15 mouse cellular contexts compared by ENCODE assay signal in genomic region chr4:131206886-131207200, GRCm38 (mm10).
DNase-seq lines count a peak whose midpoint lies in the region; ATAC-seq and TF ChIP-seq lines count a peak whose summit lies in the region.
"Had no signal": no experiment of that assay in that cellular context is flagged by ENCODE, and none has a peak within 500 bp of the region (broad histone marks: within the 10 kb centered on the region; RNA-seq: fewer than 3 reads in every experiment).

No protein-coding gene starts in this region.

- no peak overlapping the region for H3K4me2 ChIP-seq in hindbrain, embryonic 13.5 days
- no peak overlapping the region for H3K4me2 ChIP-seq in neural tube, embryonic 13.5 days
- no peak overlapping the region for H3K4me2 ChIP-seq in forebrain, embryonic 14.5 days (ENCODE audit: low read length)
- H3K4me2 ChIP-seq in neural tube, embryonic 15.5 days = no peak overlapping the region
- H3K4me2 ChIP-seq in intestine, postnatal 0 days (replicated peaks; ENCODE audit: low read depth) = no peak overlapping the region
- H3K4me2 ChIP-seq: neural tube, embryonic 12.5 days had no signal

- H3K27ac ChIP-seq in hindbrain, embryonic 13.5 days = peak overlapping the region; percentile 25
- no peak overlapping the region for H3K27ac ChIP-seq in hindbrain, embryonic 10.5 days
- peak overlapping the region; percentile 54; the same call in 1 of the 2 replicates for H3K27ac ChIP-seq in neural tube, embryonic 13.5 days (replicated peaks)
- H3K27ac ChIP-seq in forebrain, embryonic 14.5 days (ENCODE audit: low read depth, low read length) = peak overlapping the region; percentile 87
- H3K27ac ChIP-seq in neural tube, embryonic 15.5 days (replicated peaks) = peak overlapping the region; percentile 37; the same call in 1 of the 2 replicates
- H3K27ac ChIP-seq in intestine, postnatal 0 days (ENCODE audit: low read depth, low read length) = no peak overlapping the region
- H3K27ac ChIP-seq: liver, embryonic 14.5 days; neural tube, embryonic 12.5 days had no signal

- peaks cover 33% of the 10 kb centered on the region for H3K4me1 ChIP-seq in hindbrain, embryonic 13.5 days (replicated peaks)
- H3K4me1 ChIP-seq in hindbrain, embryonic 10.5 days (replicated peaks) = peaks cover 20% of the 10 kb centered on the region; the same call in 1 of the 2 replicates
- H3K4me1 ChIP-seq in neural tube, embryonic 13.5 days (replicated peaks) = peaks cover 40% of the 10 kb centered on the region
- H3K4me1 ChIP-seq in forebrain, embryonic 14.5 days (ENCODE audit: control insufficient read depth, insufficient read depth, low read length) = peaks cover 19% of the 10 kb centered on the region
- peaks cover 21% of the 10 kb centered on the region for H3K4me1 ChIP-seq in neural tube, embryonic 15.5 days
- H3K4me1 ChIP-seq in intestine, postnatal 0 days (replicated peaks; ENCODE audit: control insufficient read depth, insufficient read depth, low read length) = no peaks in the 10 kb centered on the region
- H3K4me1 ChIP-seq: megakaryocyte, embryonic 14.5 days; neural tube, embryonic 12.5 days had no signal

- no peaks in the 10 kb centered on the region for H3K36me3 ChIP-seq in hindbrain, embryonic 13.5 days
- no peaks in the 10 kb centered on the region for H3K36me3 ChIP-seq in hindbrain, embryonic 10.5 days
- H3K36me3 ChIP-seq in neural tube, embryonic 13.5 days = no peaks in the 10 kb centered on the region
- H3K36me3 ChIP-seq in forebrain, embryonic 14.5 days (ENCODE audit: control insufficient read depth, insufficient read depth, low read length) = no peaks in the 10 kb centered on the region
- H3K36me3 ChIP-seq in neural tube, embryonic 15.5 days = no peaks in the 10 kb centered on the region
- H3K36me3 ChIP-seq in intestine, postnatal 0 days (ENCODE audit: control insufficient read depth, insufficient read depth) = no peaks in the 10 kb centered on the region
- H3K36me3 ChIP-seq: neural tube, embryonic 12.5 days had no signal

- WGBS in hindbrain, embryonic 13.5 days = 36% methylated on average over 4 of the region's 4 CpGs
- WGBS in hindbrain, embryonic 10.5 days = 77% methylated on average over 4 of the region's 4 CpGs
- WGBS in neural tube, embryonic 13.5 days = 31% methylated on average over 4 of the region's 4 CpGs
- WGBS in forebrain, embryonic 14.5 days = 22% methylated on average over 4 of the region's 4 CpGs
- WGBS in neural tube, embryonic 15.5 days = 40% methylated on average over 4 of the region's 4 CpGs
- WGBS in intestine, postnatal 0 days = 63% methylated on average over 4 of the region's 4 CpGs

- TF ChIP-seq CTCF in intestine, postnatal 0 days (IDR thresholded peaks at IDR 0.05; ENCODE audit: low read depth) = no peak

- no peak overlapping the region for H3K4me3 ChIP-seq in hindbrain, embryonic 13.5 days
- no peak overlapping the region for H3K4me3 ChIP-seq in hindbrain, embryonic 10.5 days
- no peak overlapping the region for H3K4me3 ChIP-seq in neural tube, embryonic 13.5 days
- no peak overlapping the region for H3K4me3 ChIP-seq in forebrain, embryonic 14.5 days (ENCODE audit: low read depth, low read length)
- H3K4me3 ChIP-seq in neural tube, embryonic 15.5 days (replicated peaks) = no peak overlapping the region
- no peak overlapping the region for H3K4me3 ChIP-seq in intestine, postnatal 0 days (ENCODE audit: low read depth, low read length)
- H3K4me3 ChIP-seq: neural tube, embryonic 12.5 days had no signal

- no peak overlapping the region for H3K9ac ChIP-seq in hindbrain, embryonic 13.5 days
- H3K9ac ChIP-seq in neural tube, embryonic 13.5 days = no peak overlapping the region
- H3K9ac ChIP-seq in forebrain, embryonic 14.5 days (ENCODE audit: low read length) = no peak overlapping the region
- H3K9ac ChIP-seq in neural tube, embryonic 15.5 days (replicated peaks) = no peak overlapping the region
- H3K9ac ChIP-seq in intestine, postnatal 0 days (ENCODE audit: low read depth, low read length) = no peak overlapping the region
- H3K9ac ChIP-seq: liver, embryonic 14.5 days; neural tube, embryonic 12.5 days had no signal

- H3K9me3 ChIP-seq in hindbrain, embryonic 13.5 days = peaks cover 5% of the 10 kb centered on the region; the same call in 1 of the 2 replicates
- H3K9me3 ChIP-seq in hindbrain, embryonic 10.5 days = peaks cover 12% of the 10 kb centered on the region
- H3K9me3 ChIP-seq in neural tube, embryonic 13.5 days = peaks cover 5% of the 10 kb centered on the region
- H3K9me3 ChIP-seq in forebrain, embryonic 14.5 days (replicated peaks; ENCODE audit: control insufficient read depth, low read length) = no peaks in the 10 kb centered on the region
- H3K9me3 ChIP-seq in neural tube, embryonic 15.5 days (replicated peaks) = no peaks in the 10 kb centered on the region
- no peaks in the 10 kb centered on the region for H3K9me3 ChIP-seq in intestine, postnatal 0 days (ENCODE audit: control insufficient read depth)

- DNase-seq in hindbrain, embryonic 10.5 days (ENCODE audit: low spot score) = no peak
- no peak for DNase-seq in neural tube, embryonic 10.5 days (ENCODE audit: extremely low spot score, low spot score)
- peak; percentile 95 for DNase-seq in forebrain, embryonic 14.5 days (ENCODE audit: low spot score)
- DNase-seq in gastrocnemius, postnatal 10 days = no peak
- DNase-seq: gastrocnemius, postnatal 25 days; heart, postnatal 10 days; kidney, postnatal 36 days had no signal

- ATAC-seq in hindbrain, embryonic 13.5 days (ENCODE audit: low FRiP score) = peak; percentile 57; the same call in 1 of the 2 replicates
- ATAC-seq in neural tube, embryonic 13.5 days (ENCODE audit: low read depth) = peak; percentile 72; the same call in 1 of the 2 replicates
- peak; percentile 89 for ATAC-seq in forebrain, embryonic 14.5 days
- no peak for ATAC-seq in neural tube, embryonic 15.5 days (ENCODE audit: low FRiP score)
- no peak for ATAC-seq in intestine, postnatal 0 days
- ATAC-seq: intestine, embryonic 16.5 days had no signal

- peaks cover 4% of the 10 kb centered on the region; the same call in 1 of the 2 replicates for H3K27me3 ChIP-seq in hindbrain, embryonic 13.5 days
- H3K27me3 ChIP-seq in hindbrain, embryonic 10.5 days (ENCODE audit: insufficient read depth, poor library complexity, severe bottlenecking) = no peaks in the 10 kb centered on the region
- H3K27me3 ChIP-seq in neural tube, embryonic 13.5 days = peaks cover 4% of the 10 kb centered on the region; the same call in 1 of the 2 replicates
- no peaks in the 10 kb centered on the region for H3K27me3 ChIP-seq in forebrain, embryonic 14.5 days (replicated peaks; ENCODE audit: control insufficient read depth, insufficient read depth, low read length)
- H3K27me3 ChIP-seq in neural tube, embryonic 15.5 days (replicated peaks) = no peaks in the 10 kb centered on the region; the same call in 1 of the 2 replicates
- H3K27me3 ChIP-seq in intestine, postnatal 0 days (replicated peaks; ENCODE audit: control insufficient read depth, insufficient read depth, low read length) = no peaks in the 10 kb centered on the region

Comparison
In these comparisons a context has a peak if more than half of its experiments do, and no peak if none do; other contexts are left out.
1. ATAC-seq: peak in hindbrain, embryonic 13.5 days (single experiment), neural tube, embryonic 13.5 days (single experiment) and forebrain, embryonic 14.5 days (single experiment); none in neural tube, embryonic 15.5 days (single experiment) and intestine, postnatal 0 days (single experiment).
2. H3K27ac ChIP-seq: peak in hindbrain, embryonic 13.5 days (single experiment), neural tube, embryonic 13.5 days (single experiment), forebrain, embryonic 14.5 days (single experiment) and neural tube, embryonic 15.5 days (single experiment); none in hindbrain, embryonic 10.5 days (single experiment) and intestine, postnatal 0 days (single experiment).